Mouse (Mus musculus): Measurements from ENCODE around the gene Smoc1. TPM values are rescaled to one million over a fixed set of nuclear protein-coding genes. Genes with fewer than 3 reads are reported as not detected.
A peak's percentile ranks its signal among the peaks of the same experiment; 100 is the strongest.

Smoc1 gene
- polyA plus RNA-seq (2014; fragmentation: Nextera tagmentation; extraction: Ambion mirVana) = 10.7 and 11.5 TPM in 2 replicates

DNA sequence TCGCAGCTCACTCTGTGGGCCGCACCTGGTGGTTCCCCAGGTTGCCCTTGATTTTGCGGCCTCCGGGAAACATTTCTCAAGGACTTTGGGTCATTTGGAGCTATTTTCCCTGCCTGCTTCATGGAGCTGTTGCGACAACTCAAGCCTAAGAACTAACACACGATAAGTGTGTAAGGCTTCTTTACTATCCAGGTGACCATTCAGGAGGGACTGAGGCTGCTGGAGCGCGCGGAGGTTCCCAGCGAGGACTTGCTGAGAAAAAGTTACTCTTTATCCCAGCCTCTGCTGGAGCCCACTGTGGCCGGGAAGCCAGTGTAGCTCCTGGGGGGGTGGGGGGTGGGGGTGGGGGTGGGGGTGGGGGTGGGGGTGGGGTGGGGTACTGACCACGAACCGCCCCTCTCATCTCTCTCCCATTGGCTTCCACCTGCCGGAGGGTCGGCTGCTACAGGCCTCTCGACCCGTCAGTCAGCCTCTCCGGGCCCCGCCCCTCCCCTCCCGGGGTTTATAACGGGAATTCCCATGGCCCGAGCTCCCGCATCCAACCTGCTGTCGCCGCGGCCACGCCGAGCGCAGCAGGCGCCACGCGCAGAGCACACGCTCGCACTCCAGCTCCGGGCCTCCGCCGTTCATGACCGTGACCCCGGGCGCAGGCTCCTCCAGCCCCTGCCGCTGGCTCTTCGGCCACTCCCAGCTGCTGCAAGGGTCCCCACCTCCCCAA lies at the start of gene Smoc1:
Smoc1 (plus strand) TSS at position 532 of the 718 bp plus-strand sequence.
- ATAC-seq (ENCODE audit: low read depth) (peak; percentile 93), DNase-seq (ENCODE audit: low spot score) (peak; percentile 85)
- WGBS = 8% methylated on average over 19 of the region's 42 CpGs

DNA sequence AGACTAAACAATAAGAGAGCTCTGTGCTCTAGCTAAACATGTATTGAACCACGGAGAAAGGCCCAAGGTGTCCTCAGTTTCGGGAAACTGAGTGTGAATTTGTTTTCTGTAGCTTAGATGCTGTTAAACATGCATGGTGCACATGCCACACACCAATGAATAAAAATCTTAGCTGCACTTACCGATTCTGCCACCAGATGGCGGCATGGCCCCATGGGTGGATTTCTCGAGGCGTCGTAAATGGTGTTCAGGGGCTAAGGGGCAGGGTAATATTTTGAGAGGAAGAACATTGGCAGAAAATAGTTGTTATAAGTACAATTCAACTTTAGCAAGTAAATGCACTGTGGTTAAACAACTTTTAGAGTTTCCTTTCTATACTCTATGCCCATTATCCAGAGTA lies 44.3 kb upstream of the Smoc1 start:
- Histone ChIP-seq H3K9me3 (ENCODE audit: control insufficient read depth, low read length) (no peaks in the 10 kb centered on the region), H3K4me1 (ENCODE audit: control insufficient read depth, insufficient read depth, low read length) (no peaks in the 10 kb centered on the region), H3K4me3 (ENCODE audit: low read depth, low read length) (no peak overlapping the region), H3K36me3 (ENCODE audit: control insufficient read depth, insufficient read depth, low read length) (no peaks in the 10 kb centered on the region), H3K9ac (ENCODE audit: low read depth, low read length) (no peak overlapping the region), H3K4me2 (ENCODE audit: low read depth, low read length) (no peak overlapping the region), H3K27ac (replicated peaks; ENCODE audit: low read depth, low read length) (no peak overlapping the region), H3K27me3 (replicated peaks; ENCODE audit: control insufficient read depth, insufficient read depth, low read length) (no peaks in the 10 kb centered on the region)
- ATAC-seq (ENCODE audit: low read depth) = no peak; the same call in 1 of the 2 replicates
- DNase-seq (ENCODE audit: low spot score) = peak; percentile 48
- under 1% methylated on average over 7 of the region's 7 CpGs for WGBS

More for the DNA sequence above, at the start of gene Smoc1:
- Histone ChIP-seq H3K36me3 (ENCODE audit: control insufficient read depth, insufficient read depth, low read length) (no peaks in the 10 kb centered on the region), H3K9ac (ENCODE audit: low read depth, low read length) (peak within 1 kb of the TSS; percentile 61), H3K4me2 (ENCODE audit: low read depth, low read length) (peak within 1 kb of the TSS; percentile 93), H3K9me3 (ENCODE audit: control insufficient read depth, low read length) (no peaks in the 10 kb centered on the region), H3K27me3 (replicated peaks; ENCODE audit: control insufficient read depth, insufficient read depth, low read length) (peaks cover 16% of the 10 kb centered on the region), H3K4me1 (ENCODE audit: control insufficient read depth, insufficient read depth, low read length) (peaks cover 4% of the 10 kb centered on the region; the same call in 1 of the 2 replicates), H3K4me3 (ENCODE audit: low read depth, low read length) (peak within 1 kb of the TSS; percentile 63), H3K27ac (replicated peaks; ENCODE audit: low read depth, low read length) (no peak within 1 kb of the TSS)

DNA sequence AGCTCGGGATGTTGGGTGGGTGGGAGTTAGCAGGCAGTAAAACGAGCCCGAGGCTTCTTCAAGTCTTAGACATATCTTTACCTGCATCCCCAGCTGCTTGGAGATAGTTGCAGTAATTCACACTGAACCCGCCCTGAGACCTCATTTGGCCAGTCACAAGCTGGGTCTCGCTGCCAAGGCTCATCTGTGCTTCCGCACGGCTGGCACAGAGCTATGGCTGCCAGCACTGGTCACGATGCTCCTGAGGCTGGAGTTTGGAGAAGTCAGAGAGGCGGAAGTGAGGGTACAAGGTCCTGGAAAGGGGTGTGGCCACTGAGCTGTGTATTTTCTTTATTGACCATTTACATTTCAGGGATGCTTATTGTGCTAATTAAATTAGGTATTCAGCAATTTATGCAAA lies 42.9 kb upstream of the Smoc1 start:
- no peaks in the 10 kb centered on the region for H3K36me3 ChIP-seq (ENCODE audit: control insufficient read depth, insufficient read depth, low read length)
- ATAC-seq (ENCODE audit: low read depth) = no peak
- H3K4me2 ChIP-seq (ENCODE audit: low read depth, low read length) = no peak overlapping the region
- H3K4me3 ChIP-seq (ENCODE audit: low read depth, low read length) = no peak overlapping the region
- H3K9ac ChIP-seq (ENCODE audit: low read depth, low read length) = no peak overlapping the region
- no peaks in the 10 kb centered on the region for H3K4me1 ChIP-seq (ENCODE audit: control insufficient read depth, insufficient read depth, low read length)
- WGBS = 69% methylated on average over 9 of the region's 9 CpGs
- no peaks in the 10 kb centered on the region for H3K9me3 ChIP-seq (ENCODE audit: control insufficient read depth, low read length)
- no peak for DNase-seq (ENCODE audit: low spot score)
- H3K27ac ChIP-seq (replicated peaks; ENCODE audit: low read depth, low read length) = no peak overlapping the region
- H3K27me3 ChIP-seq (replicated peaks; ENCODE audit: control insufficient read depth, insufficient read depth, low read length) = no peaks in the 10 kb centered on the region

DNA sequence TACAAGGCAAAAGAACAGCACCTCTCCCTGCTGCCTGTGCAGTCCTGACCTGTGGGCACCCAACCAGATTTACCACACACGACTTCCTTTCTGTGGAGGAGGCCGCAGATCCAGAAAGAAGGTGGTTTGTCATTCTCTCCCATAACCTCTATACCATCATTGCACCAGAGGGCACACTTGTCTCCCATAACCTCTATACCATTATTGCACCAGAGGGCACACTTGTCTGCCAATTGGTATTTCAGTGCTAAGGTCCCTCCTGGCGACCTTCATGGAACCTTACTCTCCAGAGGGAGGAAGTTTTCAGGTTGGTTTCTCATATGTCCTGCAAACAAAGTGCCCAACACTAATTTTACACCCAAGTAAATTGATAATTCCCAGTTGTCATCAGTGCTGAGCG lies 40.0 kb upstream of the Smoc1 start:
- ATAC-seq (ENCODE audit: low read depth) (no peak), DNase-seq (ENCODE audit: low spot score) (no peak)
- H3K36me3 ChIP-seq (ENCODE audit: control insufficient read depth, insufficient read depth, low read length) = no peaks in the 10 kb centered on the region
- no peaks in the 10 kb centered on the region for H3K27me3 ChIP-seq (replicated peaks; ENCODE audit: control insufficient read depth, insufficient read depth, low read length)
- H3K9me3 ChIP-seq (ENCODE audit: control insufficient read depth, low read length) = no peaks in the 10 kb centered on the region
- WGBS = 77% methylated on average over 4 of the region's 4 CpGs
- no peak overlapping the region for H3K4me3 ChIP-seq (ENCODE audit: low read depth, low read length)
- H3K4me2 ChIP-seq (ENCODE audit: low read depth, low read length) = no peak overlapping the region
- no peak overlapping the region for H3K9ac ChIP-seq (ENCODE audit: low read depth, low read length)
- H3K27ac ChIP-seq (replicated peaks; ENCODE audit: low read depth, low read length) = no peak overlapping the region
- H3K4me1 ChIP-seq (ENCODE audit: control insufficient read depth, insufficient read depth, low read length) = no peaks in the 10 kb centered on the region

DNA sequence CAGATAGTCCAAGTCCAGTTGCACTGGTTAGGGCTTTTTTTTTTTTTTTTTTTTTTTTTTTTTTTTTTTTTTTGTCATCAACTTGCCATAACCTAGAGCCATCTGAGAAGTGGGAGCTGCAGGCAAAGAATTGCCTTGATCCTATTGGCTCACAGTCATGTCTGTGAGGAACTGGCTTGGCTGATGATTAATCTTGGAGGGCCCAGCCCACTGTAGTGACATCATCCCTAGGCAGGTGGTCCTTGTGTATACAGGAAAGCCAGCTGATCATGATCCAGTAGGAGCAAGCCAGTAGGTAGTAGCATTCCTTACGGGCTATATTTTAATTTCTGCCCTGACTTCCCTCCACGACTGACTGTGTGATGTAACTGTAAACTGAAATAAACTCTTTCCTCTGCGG lies 38.3 kb upstream of the Smoc1 start:
- H3K4me1 ChIP-seq (ENCODE audit: control insufficient read depth, insufficient read depth, low read length) = no peaks in the 10 kb centered on the region
- H3K27ac ChIP-seq (replicated peaks; ENCODE audit: low read depth, low read length) = no peak overlapping the region
- no peaks in the 10 kb centered on the region for H3K9me3 ChIP-seq (ENCODE audit: control insufficient read depth, low read length)
- H3K4me3 ChIP-seq (ENCODE audit: low read depth, low read length) = no peak overlapping the region
- H3K4me2 ChIP-seq (ENCODE audit: low read depth, low read length) = no peak overlapping the region
- H3K36me3 ChIP-seq (ENCODE audit: control insufficient read depth, insufficient read depth, low read length) = no peaks in the 10 kb centered on the region
- WGBS = 87% methylated on average over 3 of the region's 3 CpGs
- no peaks in the 10 kb centered on the region for H3K27me3 ChIP-seq (replicated peaks; ENCODE audit: control insufficient read depth, insufficient read depth, low read length)
- DNase-seq (ENCODE audit: low spot score) (no peak), ATAC-seq (ENCODE audit: low read depth) (no peak)
- H3K9ac ChIP-seq (ENCODE audit: low read depth, low read length) = no peak overlapping the region

DNA sequence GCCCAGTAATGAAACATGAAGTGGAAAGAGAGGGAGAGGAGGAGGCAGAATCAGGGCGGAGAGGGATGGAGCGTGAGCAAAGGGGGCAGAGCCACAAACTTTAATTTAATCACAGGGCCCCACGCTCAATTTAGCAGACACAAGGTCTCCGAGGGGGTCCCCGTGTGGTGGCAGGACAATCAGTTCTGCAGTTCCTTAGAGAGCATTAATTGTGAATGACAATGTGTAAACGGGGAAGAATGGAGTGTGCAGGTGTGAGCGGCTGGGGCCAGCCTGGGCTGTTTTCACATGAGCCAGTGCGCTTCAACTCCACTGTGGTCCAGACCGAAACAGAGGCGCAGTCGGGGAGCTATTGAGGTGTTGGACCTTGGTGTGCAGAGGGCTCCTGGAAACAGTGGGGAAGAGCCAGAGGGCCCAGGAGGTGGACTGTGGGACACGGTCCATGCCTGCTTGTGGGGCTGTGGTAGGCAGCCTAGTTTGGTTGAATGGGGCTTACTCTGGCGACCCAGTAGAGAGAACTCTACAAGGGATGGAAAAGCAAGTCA lies 35.6 kb upstream of the Smoc1 start:
- ATAC-seq (ENCODE audit: low read depth) (no peak; the same call in 1 of the 2 replicates), DNase-seq (ENCODE audit: low spot score) (no peak)
- WGBS = 84% methylated on average over 13 of the region's 13 CpGs
- H3K9ac ChIP-seq (ENCODE audit: low read depth, low read length) = no peak overlapping the region
- no peak overlapping the region for H3K4me2 ChIP-seq (ENCODE audit: low read depth, low read length)
- no peaks in the 10 kb centered on the region for H3K27me3 ChIP-seq (replicated peaks; ENCODE audit: control insufficient read depth, insufficient read depth, low read length)
- H3K27ac ChIP-seq (replicated peaks; ENCODE audit: low read depth, low read length) = no peak overlapping the region
- no peaks in the 10 kb centered on the region for H3K9me3 ChIP-seq (ENCODE audit: control insufficient read depth, low read length)
- no peaks in the 10 kb centered on the region for H3K4me1 ChIP-seq (ENCODE audit: control insufficient read depth, insufficient read depth, low read length)
- no peak overlapping the region for H3K4me3 ChIP-seq (ENCODE audit: low read depth, low read length)
- H3K36me3 ChIP-seq (ENCODE audit: control insufficient read depth, insufficient read depth, low read length) = no peaks in the 10 kb centered on the region

DNA sequence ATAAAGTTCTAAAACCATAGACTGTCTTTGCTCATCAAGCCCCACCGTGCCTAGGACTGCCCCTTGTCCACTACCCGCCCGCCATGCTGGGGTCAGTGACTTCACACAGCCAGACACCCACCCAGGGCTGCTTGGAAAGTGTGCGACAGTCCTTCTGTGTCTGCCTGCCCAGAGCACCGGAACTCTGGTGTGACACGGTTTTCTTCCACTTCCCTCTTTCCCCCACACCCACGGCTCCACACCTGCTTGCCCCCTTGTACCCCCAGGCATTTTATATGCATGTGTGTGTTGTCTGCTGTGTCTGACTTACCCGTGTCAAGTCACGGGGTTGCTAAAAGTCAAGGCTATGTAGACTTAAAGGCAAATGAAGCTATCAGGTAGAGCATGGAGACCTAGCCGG lies 34.8 kb upstream of the Smoc1 start:
- DNase-seq (ENCODE audit: low spot score) (no peak), ATAC-seq (ENCODE audit: low read depth) (no peak)
- Histone ChIP-seq H3K9me3 (ENCODE audit: control insufficient read depth, low read length) (no peaks in the 10 kb centered on the region), H3K27ac (replicated peaks; ENCODE audit: low read depth, low read length) (no peak overlapping the region), H3K4me2 (ENCODE audit: low read depth, low read length) (no peak overlapping the region), H3K36me3 (ENCODE audit: control insufficient read depth, insufficient read depth, low read length) (no peaks in the 10 kb centered on the region), H3K27me3 (replicated peaks; ENCODE audit: control insufficient read depth, insufficient read depth, low read length) (no peaks in the 10 kb centered on the region), H3K4me1 (ENCODE audit: control insufficient read depth, insufficient read depth, low read length) (no peaks in the 10 kb centered on the region), H3K9ac (ENCODE audit: low read depth, low read length) (no peak overlapping the region), H3K4me3 (ENCODE audit: low read depth, low read length) (no peak overlapping the region)
- WGBS = 78% methylated on average over 10 of the region's 10 CpGs

DNA sequence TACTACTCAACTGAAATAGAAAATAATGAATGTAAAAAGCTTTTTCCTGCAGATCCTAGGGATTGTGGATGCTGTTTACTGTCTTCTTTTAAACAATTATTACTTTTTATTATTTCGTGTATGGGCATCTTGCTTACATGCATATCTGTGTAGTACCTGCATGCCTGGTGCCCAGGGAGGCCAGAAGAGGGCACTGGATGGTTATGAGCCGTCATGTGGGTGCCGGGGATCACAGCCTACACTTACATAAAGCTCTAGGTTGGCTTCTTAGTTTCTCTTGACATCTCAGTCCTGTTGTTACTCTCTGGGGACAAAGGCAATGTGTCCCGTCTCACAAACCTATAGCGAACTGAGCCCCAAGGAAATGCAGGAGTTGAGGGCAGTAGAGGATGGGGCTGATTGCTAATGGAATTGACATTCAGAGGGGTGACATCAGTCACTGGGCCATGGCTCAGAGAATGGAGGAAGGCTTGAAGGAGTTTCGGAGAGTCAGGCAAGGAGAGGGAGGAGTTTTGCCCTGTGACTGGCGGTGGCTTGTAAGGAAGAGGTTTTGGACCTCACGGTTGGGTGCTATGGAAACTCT lies 34.0 kb upstream of the Smoc1 start:
- Histone ChIP-seq H3K9me3 (ENCODE audit: control insufficient read depth, low read length) (no peaks in the 10 kb centered on the region), H3K4me2 (ENCODE audit: low read depth, low read length) (no peak overlapping the region), H3K4me3 (ENCODE audit: low read depth, low read length) (no peak overlapping the region), H3K27me3 (replicated peaks; ENCODE audit: control insufficient read depth, insufficient read depth, low read length) (no peaks in the 10 kb centered on the region), H3K9ac (ENCODE audit: low read depth, low read length) (no peak overlapping the region), H3K27ac (replicated peaks; ENCODE audit: low read depth, low read length) (no peak overlapping the region), H3K4me1 (ENCODE audit: control insufficient read depth, insufficient read depth, low read length) (no peaks in the 10 kb centered on the region), H3K36me3 (ENCODE audit: control insufficient read depth, insufficient read depth, low read length) (no peaks in the 10 kb centered on the region)
- ATAC-seq (ENCODE audit: low read depth) = no peak
- no peak for DNase-seq (ENCODE audit: low spot score)
- 78% methylated on average over 8 of the region's 8 CpGs for WGBS
